Mouse (Mus musculus): ENCODE results near the gene Gm28043.

- TF ChIP-seq CTCF (IDR thresholded peaks at IDR 0.05; ENCODE audit: borderline replicate concordance, insufficient read depth, low read length): no peak
- no peak for TF ChIP-seq POLR2A (IDR thresholded peaks at IDR 0.05; ENCODE audit: low read depth, low read length)
These were observed 15.1 kb upstream of the Gm28043 start for GRCm38 (mm10) chr17:29599537-29599936.

Data from embryonic fibroblast, embryonic 13.5 days (primary cell).